Mouse (Mus musculus): ENCODE data around the gene Orc3.
"Not testable (repeated sequence)": the region's sequence is repeated elsewhere in the genome, so short reads cannot be mapped to it uniquely, and the experiment has no call there.

Orc3 gene

GRCm38 (mm10) chr4:34582476-34582875 is 32.3 kb downstream of the Orc3 start:
- in situ Hi-C loops (cut with MboI): no loop called here

- in situ Hi-C loops (cut with MboI): no loop called here
Measured at GRCm38 (mm10) chr4:34581990-34582389, 32.8 kb downstream of the Orc3 start.

GRCm38 (mm10) chr4:34581489-34581888 is 33.3 kb downstream of the Orc3 start:
- in situ Hi-C loops (cut with MboI): not testable (repeated sequence)

- in situ Hi-C loops (cut with MboI): no loop called here
Measured at GRCm38 (mm10) chr4:34579215-34579614, 35.5 kb downstream of the Orc3 start.

- in situ Hi-C loops (cut with MboI): no loop called here
Measured at GRCm38 (mm10) chr4:34577028-34577427, 37.7 kb downstream of the Orc3 start.

DNA sequence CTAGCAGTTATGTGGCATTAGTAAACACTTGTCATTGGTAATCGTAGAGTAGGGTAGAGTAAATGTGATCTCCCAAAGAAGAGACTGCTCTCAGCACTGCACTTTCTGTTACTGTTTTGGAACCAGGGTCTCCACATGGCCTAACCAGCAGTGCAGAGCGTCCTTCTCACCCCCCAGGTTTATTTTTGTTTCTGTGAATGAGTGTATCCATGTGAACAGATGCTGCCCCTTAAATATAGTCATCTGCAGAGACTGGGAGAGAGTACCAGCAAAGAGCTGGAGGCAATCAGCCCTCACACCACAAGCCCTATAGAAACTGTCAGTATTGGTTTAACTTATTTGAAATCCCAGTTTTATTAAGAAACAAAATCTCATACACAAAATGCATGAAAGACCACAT is 41.9 kb downstream of the Orc3 start:
- in situ Hi-C loops (cut with MboI): loop anchor here (25.0 kb wide), 1 partner anchor 1186 kb away; no protein-coding TSS in a partner anchor

- in situ Hi-C loops (cut with MboI): loop anchor here (25.0 kb wide), 1 partner anchor 1179 kb away; no protein-coding TSS in a partner anchor
Measured at GRCm38 (mm10) chr4:34566226-34566625, 48.5 kb downstream of the Orc3 start.

- in situ Hi-C loops (cut with MboI): loop anchor here (25.0 kb wide), 1 partner anchor 1174 kb away; no protein-coding TSS in a partner anchor
Measured at GRCm38 (mm10) chr4:34560971-34561370, 53.8 kb downstream of the Orc3 start.

DNA sequence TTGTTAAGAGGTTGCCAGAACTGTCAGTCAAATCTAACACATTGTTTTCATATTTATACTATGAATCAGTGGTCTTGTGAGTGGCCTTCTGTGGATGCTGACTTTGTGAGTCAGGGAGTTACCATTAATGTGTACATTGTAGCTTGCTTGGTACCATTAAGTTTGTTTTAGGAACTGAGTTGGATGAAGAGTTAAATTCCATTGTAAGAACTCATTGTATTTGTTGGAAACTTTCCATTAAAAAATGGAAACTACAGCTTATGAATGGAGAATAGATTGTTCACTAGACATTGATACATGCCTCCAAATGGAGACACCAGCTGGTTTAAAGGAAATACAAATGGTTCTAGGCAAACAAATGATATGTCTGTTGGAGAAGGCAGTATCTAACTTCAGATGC is 58.6 kb downstream of the Orc3 start:
- in situ Hi-C loops (cut with MboI): loop anchor here (25.0 kb wide), 1 partner anchor 1169 kb away; no protein-coding TSS in a partner anchor

DNA sequence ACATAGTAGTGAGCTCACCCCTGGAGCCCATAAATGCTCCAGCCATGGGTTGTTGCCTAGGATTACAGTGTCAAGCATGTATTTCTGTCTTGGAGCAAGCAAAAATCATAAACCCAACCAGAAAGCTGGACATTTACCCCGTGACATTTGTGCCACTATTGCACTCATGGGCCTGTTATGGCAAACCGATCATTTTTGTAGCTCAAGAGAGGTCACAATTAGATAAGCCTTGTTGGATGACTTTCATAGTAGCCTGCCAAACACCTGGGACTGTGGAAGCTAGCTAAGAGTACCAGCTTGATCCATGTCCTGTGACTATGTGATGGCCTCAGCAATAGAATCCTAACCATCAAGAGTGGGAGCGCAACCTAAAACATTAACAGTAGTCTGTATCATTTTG is 59.1 kb downstream of the Orc3 start:
- in situ Hi-C loops (cut with MboI): loop anchor here (25.0 kb wide), 1 partner anchor 1168 kb away; no protein-coding TSS in a partner anchor

DNA sequence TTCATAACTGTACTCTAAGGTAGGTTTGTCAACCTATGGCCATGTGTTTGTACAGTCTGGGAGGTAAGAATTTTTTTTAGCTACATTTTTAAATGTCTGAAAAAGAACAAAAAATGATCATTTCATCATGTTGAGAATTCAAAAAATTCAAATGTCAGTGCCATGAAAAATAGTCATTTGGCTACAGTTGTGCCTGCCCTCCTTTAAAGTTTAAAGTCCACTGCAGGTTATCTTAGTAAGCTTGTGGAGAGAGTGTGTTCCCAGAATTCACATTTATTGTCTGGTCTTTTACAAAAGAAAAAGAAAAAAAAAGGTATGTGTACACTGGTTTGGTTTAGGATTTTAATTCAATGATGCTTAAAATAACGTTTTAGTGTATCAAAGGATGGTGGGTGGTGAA is 60.1 kb downstream of the Orc3 start:
- in situ Hi-C loops (cut with MboI): loop anchor here (25.0 kb wide), 1 partner anchor 1167 kb away; no protein-coding TSS in a partner anchor

DNA sequence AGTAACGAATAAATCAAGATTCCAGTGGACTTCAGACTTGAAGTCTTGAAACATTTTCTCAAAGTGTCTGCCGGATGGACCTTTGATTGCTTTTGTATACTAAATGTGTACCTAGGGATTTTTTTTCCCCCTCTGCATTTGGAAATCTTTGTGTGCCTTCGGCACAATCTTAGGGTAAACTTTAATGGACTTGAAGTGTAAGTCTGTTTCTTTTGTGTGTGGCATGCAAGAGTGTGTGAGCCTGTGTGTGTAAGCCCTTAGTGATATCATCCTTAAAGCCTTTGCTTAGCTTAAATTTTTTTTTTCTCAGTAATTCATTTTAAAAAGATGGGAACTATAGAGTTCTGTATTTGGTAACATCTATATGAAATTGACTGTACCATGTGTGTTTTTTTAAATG is 62.8 kb downstream of the Orc3 start:
- in situ Hi-C loops (cut with MboI): loop anchor here (25.0 kb wide), 1 partner anchor 1165 kb away; no protein-coding TSS in a partner anchor

GRCm38 (mm10) chr4:34551098-34551809 is 63.5 kb downstream of the Orc3 start:
- in situ Hi-C loops (cut with MboI): loop anchor here (25.0 kb wide), 1 partner anchor 1164 kb away; no protein-coding TSS in a partner anchor

DNA sequence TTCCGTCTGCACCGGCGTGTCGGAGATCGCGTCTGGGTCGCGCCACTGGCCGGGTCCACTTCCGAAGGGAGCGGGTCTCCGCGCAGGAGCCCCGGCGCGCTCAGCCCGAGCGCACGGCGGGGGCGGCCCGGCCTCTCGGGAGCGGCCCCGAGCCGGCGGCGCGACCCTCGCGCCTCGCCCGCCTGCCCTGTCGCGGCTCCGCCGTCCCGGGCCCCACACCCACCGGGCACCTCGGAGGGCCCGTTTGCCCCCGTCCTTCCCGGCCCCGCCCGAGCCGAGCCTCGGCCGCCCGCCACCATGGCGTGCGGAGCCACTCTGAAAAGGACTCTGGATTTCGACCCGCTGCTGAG is 64.0 kb downstream of the Orc3 start, which contains the start of gene Akirin2:
TSS of gene Akirin2 (plus strand) at position 190 of the 350 bp plus-strand sequence.
- in situ Hi-C loops (cut with MboI): loop anchor here (25.0 kb wide), 1 partner anchor 1163 kb away; no protein-coding TSS in a partner anchor

- in situ Hi-C loops (cut with MboI): loop anchor here (25.0 kb wide), 1 partner anchor 1163 kb away; no protein-coding TSS in a partner anchor
Measured at GRCm38 (mm10) chr4:34549981-34550747, 64.6 kb downstream of the Orc3 start.

DNA sequence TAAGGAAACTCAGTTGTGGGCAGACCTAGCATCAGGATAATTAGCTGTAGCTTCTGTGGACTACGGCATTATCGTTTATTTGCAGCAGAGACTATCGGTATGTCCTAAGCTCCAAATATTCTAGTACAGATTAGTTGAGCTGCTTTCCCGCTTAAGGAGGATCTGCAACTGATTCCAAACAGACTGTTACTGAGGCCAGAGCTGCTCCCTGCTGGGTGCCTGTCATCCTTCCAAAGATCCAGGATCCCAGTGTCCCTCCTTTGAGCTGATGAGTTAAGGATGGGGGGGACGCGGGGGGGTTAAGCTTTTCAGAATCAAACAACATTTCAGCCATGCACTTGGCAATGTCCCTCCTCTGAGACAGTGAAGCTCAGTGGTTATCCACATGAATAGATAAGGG is 84.8 kb downstream of the Orc3 start:
- in situ Hi-C loops (cut with MboI): no loop called here

- in situ Hi-C loops (cut with MboI): no loop called here
Measured at GRCm38 (mm10) chr4:34529379-34529778, 85.4 kb downstream of the Orc3 start.

GRCm38 (mm10) chr4:34528430-34529100 is 86.2 kb downstream of the Orc3 start:
- in situ Hi-C loops (cut with MboI): no loop called here

DNA sequence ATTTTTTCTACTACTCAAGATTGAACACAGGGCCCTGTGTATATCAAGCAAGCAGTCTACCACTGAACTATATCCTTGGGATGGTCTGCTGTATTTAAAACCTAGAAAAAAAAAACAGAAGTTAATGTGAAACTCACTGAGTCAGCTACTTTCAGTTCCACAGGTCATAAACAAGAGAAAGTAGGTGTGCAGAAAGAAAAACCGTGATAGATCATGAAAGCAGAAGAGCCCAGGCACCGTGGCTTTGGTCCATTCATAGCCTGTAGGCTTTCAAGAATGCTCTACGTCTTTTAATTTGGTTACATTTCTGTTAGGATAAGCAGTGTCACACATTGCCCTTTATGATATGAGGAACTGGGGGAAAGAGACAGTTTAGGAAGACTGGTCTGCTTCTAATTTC is 88.0 kb downstream of the Orc3 start:
- in situ Hi-C loops (cut with MboI): no loop called here

DNA sequence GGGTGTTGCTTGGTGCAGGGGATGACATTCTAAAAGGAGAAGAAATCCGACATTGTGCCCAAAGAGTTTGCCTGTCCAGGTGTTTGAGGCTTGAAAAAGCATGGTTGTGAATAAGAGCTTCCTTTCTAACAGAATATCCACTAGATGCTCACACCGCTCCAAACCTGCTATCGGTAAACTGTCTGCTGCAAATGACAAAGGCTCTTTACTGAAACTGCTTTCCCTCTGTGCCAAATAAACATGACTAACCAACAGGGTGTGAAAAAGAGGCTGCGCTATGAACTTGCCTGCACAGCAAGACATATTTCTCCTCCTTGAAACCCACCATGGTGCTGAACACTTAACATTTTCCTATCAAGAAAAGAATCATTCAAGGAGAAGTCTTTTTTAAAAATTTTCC is 91.2 kb downstream of the Orc3 start:
- in situ Hi-C loops (cut with MboI): no loop called here

GRCm38 (mm10) chr4:34522846-34523245 is 91.9 kb downstream of the Orc3 start:
- in situ Hi-C loops (cut with MboI): no loop called here

Data from mature B cell (primary cell).